Mouse (Mus musculus) spleen, adult 2 months (tissue): ENCODE measurements at regions not wholly inside any gene's neighbourhood (a gene's known extent, or its start where the extent isn't known, plus 50 kb on each side); places are given as distances from the start of the nearest gene placed in this dataset.

Experiments used
- CTCF ChIP-seq: fragments of 200-500 bp; IDR thresholded peaks from 2 replicates; pipeline ENCODE4 v1.5.1; 2011; ENCODE audit warnings: mild to moderate bottlenecking, inconsistent platforms; ENCODE audit not compliant: insufficient read depth, insufficient read length, insufficient replicate concordance; ENCODE audit errors: extremely low read depth
- POLR2A ChIP-seq: fragments of 200-500 bp; IDR thresholded peaks from 2 replicates; pipeline ENCODE4 v1.6.1; 2011; ENCODE audit warnings: low read depth, low read length, inconsistent platforms

DNA sequence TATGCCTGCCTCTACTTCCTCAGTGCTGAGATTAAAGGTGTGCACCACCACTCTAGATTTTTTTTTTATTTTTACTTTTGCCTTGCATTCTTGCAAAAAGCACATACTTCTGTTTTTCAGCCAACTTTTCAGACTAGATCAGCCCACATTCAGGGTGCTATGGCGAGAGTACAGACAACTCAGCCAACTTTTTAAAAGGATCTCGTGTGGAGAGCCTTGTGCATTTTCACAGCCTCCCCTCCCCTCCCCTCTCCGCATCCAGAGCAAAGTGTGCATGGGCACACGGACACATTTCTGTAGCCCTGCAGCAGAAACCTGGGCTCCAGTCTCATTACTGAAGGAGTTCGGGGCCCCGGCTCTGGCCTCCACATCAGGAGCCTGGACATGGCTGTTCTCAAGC, 52.6 kb upstream of the Slc6a6 start:
- TF ChIP-seq POLR2A: no peak
- no peak for TF ChIP-seq CTCF
